Mouse (Mus musculus): ENCODE data around the gene Nr2f2. TPM values are rescaled to one million over a fixed set of nuclear protein-coding genes. Genes with fewer than 3 reads are reported as not detected.

Gene Nr2f2
- polyA plus RNA-seq, 1 experiment from 2014 or later: 27.7 TPM

GRCm38 (mm10) chr7:70338265-70338640 lies 28.3 kb downstream of the Nr2f2 start:
- Histone ChIP-seq H3K4me1 (replicated peaks) (peaks cover 12% of the 10 kb centered on the region; the same call in 1 of the 2 replicates), H3K4me2 (peak overlapping the region; percentile 58; the same call in 1 of the 2 replicates), H3K9me3 (replicated peaks) (no peaks in the 10 kb centered on the region), H3K36me3 (no peaks in the 10 kb centered on the region), H3K9ac (no peak overlapping the region), H3K4me3 (no peak overlapping the region), H3K27me3 (replicated peaks) (peaks cover 87% of the 10 kb centered on the region), H3K27ac (ENCODE audit: poor library complexity, severe bottlenecking) (no peak overlapping the region)
- WGBS: 14% methylated on average over 7 of the region's 7 CpGs
- no peak for ATAC-seq (ENCODE audit: insufficient number of reproducible peaks, low FRiP score)

DNA sequence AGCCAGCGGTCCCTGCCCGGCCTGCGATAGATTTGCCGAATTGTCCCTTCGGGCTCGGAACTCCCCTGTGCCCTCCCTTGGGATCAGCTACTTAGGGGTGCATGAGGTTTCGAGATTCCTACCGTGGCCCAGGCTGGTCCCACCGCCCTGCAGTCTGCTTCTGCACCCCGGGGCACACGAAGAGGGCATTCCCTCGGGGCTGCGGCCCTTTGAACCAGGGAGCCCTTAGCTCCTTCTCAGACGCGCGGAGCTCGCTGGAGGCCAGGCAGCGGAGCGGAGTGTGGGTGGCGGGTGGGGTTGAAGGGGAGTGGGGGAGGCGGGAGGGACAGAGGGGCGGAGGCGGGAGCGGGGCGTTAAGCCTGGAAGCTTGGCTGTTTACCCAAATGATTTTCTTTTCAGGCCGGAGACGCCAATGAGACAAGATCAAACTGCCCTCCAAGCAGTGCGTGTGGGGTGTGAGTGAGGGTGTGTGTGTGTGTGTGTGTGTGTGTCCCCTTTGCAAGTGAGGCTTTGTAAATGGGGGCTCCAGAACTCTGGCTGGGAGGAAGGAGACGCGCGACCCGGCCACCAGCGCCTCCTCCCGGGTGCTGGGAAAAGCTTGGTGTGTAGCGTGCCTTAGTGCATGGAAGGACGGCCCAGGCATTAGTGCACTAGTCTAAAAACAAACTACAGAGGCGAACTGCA lies 28.8 kb downstream of the Nr2f2 start:
- Histone ChIP-seq H3K4me2 (peak overlapping the region; percentile 58), H3K4me3 (peak overlapping the region; percentile 32), H3K27ac (ENCODE audit: poor library complexity, severe bottlenecking) (no peak overlapping the region), H3K36me3 (no peaks in the 10 kb centered on the region), H3K4me1 (replicated peaks) (peaks cover 12% of the 10 kb centered on the region; the same call in 1 of the 2 replicates), H3K27me3 (replicated peaks) (peaks cover 87% of the 10 kb centered on the region), H3K9ac (no peak overlapping the region), H3K9me3 (replicated peaks) (no peaks in the 10 kb centered on the region)
- ATAC-seq (ENCODE audit: insufficient number of reproducible peaks, low FRiP score): no peak
- 3% methylated on average over 37 of the region's 37 CpGs for WGBS

- Histone ChIP-seq H3K4me1 (replicated peaks) (peaks cover 20% of the 10 kb centered on the region), H3K27ac (ENCODE audit: poor library complexity, severe bottlenecking) (no peak overlapping the region), H3K9me3 (replicated peaks) (no peaks in the 10 kb centered on the region), H3K27me3 (replicated peaks) (peaks cover 92% of the 10 kb centered on the region), H3K36me3 (no peaks in the 10 kb centered on the region), H3K4me3 (no peak overlapping the region), H3K9ac (no peak overlapping the region), H3K4me2 (no peak overlapping the region)
- ATAC-seq (ENCODE audit: insufficient number of reproducible peaks, low FRiP score): no peak
- 13% methylated on average over 13 of the region's 13 CpGs for WGBS
Observed at GRCm38 (mm10) chr7:70336571-70337240, 29.8 kb downstream of the Nr2f2 start.

DNA sequence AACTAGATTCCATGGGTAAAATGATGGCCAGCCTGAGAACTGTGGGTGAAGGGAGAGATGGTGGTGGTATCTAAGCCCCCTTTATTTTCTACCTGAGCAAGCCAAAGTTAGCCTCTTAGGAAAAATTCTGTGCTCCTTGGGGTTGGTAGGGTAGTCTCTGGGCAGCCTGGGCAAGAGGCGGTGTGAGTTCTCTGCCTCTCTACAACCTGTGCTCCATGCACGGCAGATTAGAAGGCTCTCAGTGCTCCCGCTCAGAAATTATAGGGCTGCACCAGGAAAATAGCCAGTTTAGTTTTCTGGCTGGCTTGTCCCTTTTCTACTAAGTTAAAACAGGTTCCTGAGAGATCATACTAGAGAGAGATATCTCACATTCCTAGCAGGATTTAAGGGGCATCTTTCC lies 30.4 kb downstream of the Nr2f2 start:
- ATAC-seq (ENCODE audit: insufficient number of reproducible peaks, low FRiP score): no peak
- H3K4me1 ChIP-seq (replicated peaks): peaks cover 26% of the 10 kb centered on the region
- WGBS: 22% methylated on average over 3 of the region's 3 CpGs
- no peak overlapping the region for H3K27ac ChIP-seq (ENCODE audit: poor library complexity, severe bottlenecking)
- no peak overlapping the region for H3K9ac ChIP-seq
- H3K27me3 ChIP-seq (replicated peaks): peaks cover 94% of the 10 kb centered on the region
- no peaks in the 10 kb centered on the region for H3K9me3 ChIP-seq (replicated peaks)
- H3K4me3 ChIP-seq: no peak overlapping the region
- H3K4me2 ChIP-seq: no peak overlapping the region
- H3K36me3 ChIP-seq: no peaks in the 10 kb centered on the region

DNA sequence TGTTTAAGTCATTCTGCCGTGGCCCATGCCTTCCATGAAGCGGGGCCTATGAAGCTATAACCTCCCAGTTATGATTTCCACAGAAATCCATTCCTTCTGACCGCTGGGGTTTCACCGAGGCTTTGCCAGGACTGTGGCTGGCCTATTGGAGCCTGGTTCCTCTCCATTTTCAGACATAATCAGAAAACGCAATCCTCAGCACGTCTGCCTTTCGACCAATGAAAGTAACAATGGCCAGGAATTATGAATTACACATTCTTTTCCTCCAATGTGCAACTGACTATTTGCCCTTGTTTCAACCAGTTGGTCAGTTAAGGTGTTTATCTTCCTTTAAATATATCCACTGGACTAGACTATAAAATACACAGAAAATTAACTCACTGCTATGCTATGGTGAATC lies 31.1 kb downstream of the Nr2f2 start:
- Histone ChIP-seq H3K36me3 (no peaks in the 10 kb centered on the region), H3K4me1 (replicated peaks) (peaks cover 33% of the 10 kb centered on the region), H3K27me3 (replicated peaks) (peaks cover 94% of the 10 kb centered on the region), H3K9ac (no peak overlapping the region), H3K27ac (ENCODE audit: poor library complexity, severe bottlenecking) (no peak overlapping the region), H3K4me3 (no peak overlapping the region), H3K4me2 (no peak overlapping the region), H3K9me3 (replicated peaks) (no peaks in the 10 kb centered on the region)
- no peak for ATAC-seq (ENCODE audit: insufficient number of reproducible peaks, low FRiP score)
- 16% methylated on average over 7 of the region's 7 CpGs for WGBS

DNA sequence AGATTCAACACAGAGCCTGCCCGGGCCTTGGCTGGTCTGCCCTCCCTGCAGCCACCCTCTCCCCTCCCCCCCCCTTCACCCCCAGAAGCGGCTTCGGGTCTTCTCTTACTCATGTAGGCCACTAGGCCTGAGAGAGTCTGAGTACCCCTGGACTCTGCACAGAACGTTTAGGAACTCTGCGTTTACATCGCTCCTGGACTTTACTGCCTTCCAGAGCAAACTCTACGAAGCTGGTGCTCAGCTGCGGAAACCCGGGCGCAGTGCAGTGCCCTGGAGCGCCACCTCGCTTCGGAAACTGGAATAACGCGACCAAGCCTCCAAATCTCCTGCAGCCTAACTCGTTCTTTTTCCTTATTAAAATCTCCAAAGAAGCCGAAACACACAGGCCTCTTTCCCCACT lies 31.7 kb downstream of the Nr2f2 start:
- peaks cover 33% of the 10 kb centered on the region for H3K4me1 ChIP-seq (replicated peaks)
- under 1% methylated on average over 17 of the region's 17 CpGs for WGBS
- H3K4me2 ChIP-seq: peak overlapping the region; percentile 59
- H3K9me3 ChIP-seq (replicated peaks): no peaks in the 10 kb centered on the region
- H3K27ac ChIP-seq (ENCODE audit: poor library complexity, severe bottlenecking): no peak overlapping the region
- peak; percentile 31 for ATAC-seq (ENCODE audit: insufficient number of reproducible peaks, low FRiP score)
- H3K4me3 ChIP-seq: peak overlapping the region; percentile 31
- peaks cover 94% of the 10 kb centered on the region for H3K27me3 ChIP-seq (replicated peaks)
- no peak overlapping the region for H3K9ac ChIP-seq
- H3K36me3 ChIP-seq: no peaks in the 10 kb centered on the region

DNA sequence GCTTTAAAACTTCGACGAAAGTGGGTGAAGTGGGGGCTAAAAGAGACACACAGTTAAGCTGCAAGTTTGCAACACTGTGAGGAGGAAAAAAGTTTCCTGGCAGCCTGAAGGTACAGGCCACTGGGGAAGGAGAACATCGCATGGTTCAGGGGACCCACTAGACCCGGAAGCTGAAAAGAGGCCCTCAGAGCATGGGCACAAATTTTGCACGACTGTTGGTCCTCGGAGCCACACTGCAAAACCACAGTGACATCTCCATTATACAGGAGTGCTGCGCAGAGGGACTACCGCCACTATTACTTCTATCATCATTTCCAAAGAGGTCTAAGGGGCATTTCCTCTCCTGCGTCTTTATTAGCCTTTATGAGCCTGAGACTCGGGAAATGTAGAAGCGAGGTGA lies 32.7 kb downstream of the Nr2f2 start:
- Histone ChIP-seq H3K36me3 (no peaks in the 10 kb centered on the region), H3K4me2 (no peak overlapping the region), H3K4me1 (replicated peaks) (peaks cover 33% of the 10 kb centered on the region), H3K9ac (no peak overlapping the region), H3K27ac (ENCODE audit: poor library complexity, severe bottlenecking) (no peak overlapping the region), H3K27me3 (replicated peaks) (peaks cover 94% of the 10 kb centered on the region), H3K9me3 (replicated peaks) (no peaks in the 10 kb centered on the region), H3K4me3 (no peak overlapping the region)
- 8% methylated on average over 11 of the region's 11 CpGs for WGBS
- no peak for ATAC-seq (ENCODE audit: insufficient number of reproducible peaks, low FRiP score)

GRCm38 (mm10) chr7:70332926-70333664 lies 33.4 kb downstream of the Nr2f2 start:
- no peak for ATAC-seq (ENCODE audit: insufficient number of reproducible peaks, low FRiP score)
- H3K4me3 ChIP-seq: no peak overlapping the region
- peaks cover 89% of the 10 kb centered on the region for H3K27me3 ChIP-seq (replicated peaks)
- WGBS: 12% methylated on average over 14 of the region's 14 CpGs
- no peak overlapping the region for H3K4me2 ChIP-seq
- H3K4me1 ChIP-seq (replicated peaks): peaks cover 33% of the 10 kb centered on the region
- no peak overlapping the region for H3K27ac ChIP-seq (ENCODE audit: poor library complexity, severe bottlenecking)
- H3K9ac ChIP-seq: no peak overlapping the region
- H3K9me3 ChIP-seq (replicated peaks): no peaks in the 10 kb centered on the region
- no peaks in the 10 kb centered on the region for H3K36me3 ChIP-seq

DNA sequence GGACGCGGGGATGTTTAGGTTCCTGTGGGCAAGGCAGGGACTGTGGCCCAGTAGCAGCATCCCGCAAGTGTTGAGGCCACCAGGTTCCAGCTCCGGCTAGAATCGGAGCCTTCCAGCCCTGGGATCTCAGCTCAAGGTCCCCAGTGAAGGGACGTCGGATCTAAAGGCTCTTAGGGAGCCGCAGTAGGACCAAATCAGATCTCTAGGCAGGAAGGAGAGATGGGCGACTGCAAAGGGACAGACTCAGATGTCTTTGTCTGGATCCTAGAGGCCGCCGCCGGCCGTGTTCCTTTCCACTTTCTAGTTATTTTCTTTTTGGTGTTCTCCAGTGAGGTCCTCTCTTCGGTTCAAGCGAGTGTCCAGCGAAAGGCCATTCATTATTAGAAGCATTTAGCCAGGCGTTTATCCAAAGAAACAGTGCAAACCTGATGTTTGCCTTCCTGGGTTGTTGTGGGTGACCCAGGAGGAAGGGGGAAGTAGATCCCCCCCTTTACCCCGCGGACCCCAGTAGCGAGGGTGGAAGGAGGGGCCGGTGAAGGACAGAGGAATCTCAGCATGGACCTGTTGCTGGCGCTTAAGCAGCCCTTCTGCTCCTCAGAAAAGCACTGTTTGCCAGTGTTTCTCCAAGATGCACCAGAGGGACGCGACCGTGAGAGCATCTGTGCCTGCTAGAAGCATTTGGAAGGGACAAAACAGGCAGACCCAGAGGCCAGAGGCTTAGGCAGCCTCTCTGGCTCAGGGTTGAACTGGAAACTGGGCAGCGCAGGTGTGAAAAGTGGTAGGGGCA lies 34.3 kb downstream of the Nr2f2 start:
- WGBS: 3% methylated on average over 26 of the region's 26 CpGs
- Histone ChIP-seq H3K4me3 (peak overlapping the region; percentile 47), H3K4me2 (peak overlapping the region; percentile 81), H3K9me3 (replicated peaks) (no peaks in the 10 kb centered on the region), H3K9ac (no peak overlapping the region), H3K27ac (ENCODE audit: poor library complexity, severe bottlenecking) (no peak overlapping the region), H3K36me3 (no peaks in the 10 kb centered on the region), H3K4me1 (replicated peaks) (peaks cover 26% of the 10 kb centered on the region), H3K27me3 (replicated peaks) (peaks cover 86% of the 10 kb centered on the region)
- 0 out of 2 replicates have a peak, but pooled peaks have one; percentile 22 for ATAC-seq (ENCODE audit: insufficient number of reproducible peaks, low FRiP score)

- H3K4me2 ChIP-seq: peak overlapping the region; percentile 81
- peaks cover 85% of the 10 kb centered on the region for H3K27me3 ChIP-seq (replicated peaks)
- H3K36me3 ChIP-seq: no peaks in the 10 kb centered on the region
- H3K9ac ChIP-seq: peak overlapping the region; percentile 51; the same call in 1 of the 2 replicates
- no peak overlapping the region for H3K27ac ChIP-seq (ENCODE audit: poor library complexity, severe bottlenecking)
- H3K4me3 ChIP-seq: peak overlapping the region; percentile 47
- under 1% methylated on average over 48 of the region's 48 CpGs for WGBS
- peaks cover 25% of the 10 kb centered on the region for H3K4me1 ChIP-seq (replicated peaks)
- ATAC-seq (ENCODE audit: insufficient number of reproducible peaks, low FRiP score): peak; percentile 43; the same call in 1 of the 2 replicates
- H3K9me3 ChIP-seq (replicated peaks): no peaks in the 10 kb centered on the region
Observed at GRCm38 (mm10) chr7:70331243-70332063, 35.1 kb downstream of the Nr2f2 start.

Measured in heart, embryonic 12.5 days (tissue).